ENCODE assay signal across 8 mouse cellular contexts in genomic region chr12:19387706-19388105, GRCm38 (mm10).
DNase-seq lines count a peak whose midpoint lies in the region; ATAC-seq and TF ChIP-seq lines count a peak whose summit lies in the region.
"Not testable (repeated sequence)": the region's sequence is repeated elsewhere in the genome, so short reads cannot be mapped to it uniquely, and the experiment has no call there.

No protein-coding gene starts in this region.

- WGBS in hindbrain, embryonic 12.5 days, result 3% methylated on average over 43 of the region's 53 CpGs
- under 1% methylated on average over 39 of the region's 53 CpGs for WGBS in liver, embryonic 13.5 days (ENCODE audit: insufficient replicate concordance)

- peak; percentile 1 for DNase-seq in CD4-positive helper T cell, adult 2 months (ENCODE audit: low read depth, low spot score)
- DNase-seq in embryo, embryonic 10.5 days (ENCODE audit: low spot score), result peak; percentile 12
- DNase-seq in gastrocnemius, postnatal 10 days, result peak; percentile 5
- DNase-seq in layer of hippocampus, adult 11-12 months (ENCODE audit: low spot score), result peak; percentile 5
- peak; percentile 38 for DNase-seq in liver, embryonic 13.5 days
- DNase-seq in naive thymus-derived CD4-positive, alpha-beta T cell, adult 2 months (ENCODE audit: low read depth), result peak; percentile 0

- TF ChIP-seq POLR2A in testis, adult 2 months (IDR thresholded peaks at IDR 0.05; ENCODE audit: control insufficient read depth, low read depth, low read length), result not testable (repeated sequence)

- H3K4me2 ChIP-seq in hindbrain, embryonic 12.5 days (replicated peaks), result peak overlapping the region; percentile 35
- H3K4me2 ChIP-seq in liver, embryonic 13.5 days, result peak overlapping the region; percentile 48

- not testable (repeated sequence) for H3K4me1 ChIP-seq in hindbrain, embryonic 12.5 days; liver, embryonic 13.5 days (replicated peaks); testis, adult 2 months (ENCODE audit: control insufficient read depth, insufficient read depth, low read length)

- not testable (repeated sequence) for TF ChIP-seq CTCF in testis, adult 2 months (IDR thresholded peaks at IDR 0.05; ENCODE audit: control insufficient read depth, insufficient read depth, insufficient replicate concordance, low read depth, low read length)

- H3K9ac ChIP-seq in hindbrain, embryonic 12.5 days, result peak overlapping the region; percentile 43; the same call in 1 of the 2 replicates
- H3K9ac ChIP-seq in liver, embryonic 13.5 days, result not testable (repeated sequence)

- not testable (repeated sequence) for H3K9me3 ChIP-seq in hindbrain, embryonic 12.5 days (replicated peaks); liver, embryonic 13.5 days (replicated peaks)

- H3K27me3 ChIP-seq in hindbrain, embryonic 12.5 days; liver, embryonic 13.5 days; testis, adult 2 months (ENCODE audit: control insufficient read depth, insufficient read depth, low read length): not testable (repeated sequence)

- H3K4me3 ChIP-seq in hindbrain, embryonic 12.5 days, result peak overlapping the region; percentile 40
- H3K4me3 ChIP-seq in liver, embryonic 13.5 days (replicated peaks), result peak overlapping the region; percentile 44
- H3K4me3 ChIP-seq in testis, adult 2 months (ENCODE audit: control insufficient read depth, low read depth, low read length), result peak overlapping the region; percentile 50

- H3K36me3 ChIP-seq in hindbrain, embryonic 12.5 days; liver, embryonic 13.5 days; testis, adult 2 months (ENCODE audit: control insufficient read depth, insufficient read depth, low read length): not testable (repeated sequence)

- not testable (repeated sequence) for ATAC-seq in hindbrain, embryonic 12.5 days (ENCODE audit: low FRiP score); liver, embryonic 13.5 days (ENCODE audit: low read depth)

- H3K27ac ChIP-seq in hindbrain, embryonic 12.5 days; liver, embryonic 13.5 days; testis, adult 2 months (ENCODE audit: control insufficient read depth, insufficient read depth, low read depth, low read length): not testable (repeated sequence)
